Mouse (Mus musculus) kidney, postnatal 14 days (tissue): ENCODE results near the gene Neu3.
"Not testable (repeated sequence)": the region's sequence is repeated elsewhere in the genome, so short reads cannot be mapped to it uniquely, and the experiment has no call there.

ENCODE experiments used
- DNase-seq: peaks from one replicate; pipeline ENCODE4 v3.0.0; 2022; ENCODE audit warnings: mixed read lengths

Neu3 gene

GRCm38 (mm10) chr7:99833115-99833845 is 5.1 kb upstream of the Neu3 start:
- DNase-seq, result no peak

GRCm38 (mm10) chr7:99826096-99826495 is 2.1 kb downstream of the Neu3 start:
- DNase-seq, result no peak

GRCm38 (mm10) chr7:99825511-99825910 is 2.7 kb downstream of the Neu3 start:
- DNase-seq, result no peak

GRCm38 (mm10) chr7:99824649-99825483 is 3.4 kb downstream of the Neu3 start:
- DNase-seq, result no peak

GRCm38 (mm10) chr7:99823045-99823663 is 5.1 kb downstream of the Neu3 start:
- no peak for DNase-seq

- DNase-seq, result no peak
Measured at GRCm38 (mm10) chr7:99822426-99822825, 5.8 kb downstream of the Neu3 start.

- no peak for DNase-seq
Measured at GRCm38 (mm10) chr7:99821953-99822352, 6.3 kb downstream of the Neu3 start.

GRCm38 (mm10) chr7:99818181-99818725 is 10.0 kb downstream of the Neu3 start:
- DNase-seq, result not testable (repeated sequence)

GRCm38 (mm10) chr7:99813394-99813793 is 14.8 kb downstream of the Neu3 start:
- no peak for DNase-seq

GRCm38 (mm10) chr7:99811661-99812060 is 16.6 kb downstream of the Neu3 start:
- no peak for DNase-seq

GRCm38 (mm10) chr7:99810814-99811213 is 17.4 kb downstream of the Neu3 start:
- no peak for DNase-seq

GRCm38 (mm10) chr7:99807043-99807442 is 21.2 kb downstream of the Neu3 start:
- DNase-seq, result peak; percentile 10

GRCm38 (mm10) chr7:99805340-99805739 is 22.9 kb downstream of the Neu3 start:
- no peak for DNase-seq

- not testable (repeated sequence) for DNase-seq
Measured at GRCm38 (mm10) chr7:99804033-99804432, 24.2 kb downstream of the Neu3 start.

- DNase-seq, result no peak
Measured at GRCm38 (mm10) chr7:99803535-99803934, 24.7 kb downstream of the Neu3 start.

GRCm38 (mm10) chr7:99799118-99799517 is 29.1 kb downstream of the Neu3 start:
- DNase-seq, result no peak

- DNase-seq, result peak; percentile 76
Measured at GRCm38 (mm10) chr7:99797911-99798647, 30.1 kb downstream of the Neu3 start.

GRCm38 (mm10) chr7:99797261-99797660 is 31.0 kb downstream of the Neu3 start:
- no peak for DNase-seq

- no peak for DNase-seq
Measured at GRCm38 (mm10) chr7:99796471-99796870, 31.7 kb downstream of the Neu3 start.

- DNase-seq, result peak; percentile 27
Measured at GRCm38 (mm10) chr7:99795192-99795981, 32.8 kb downstream of the Neu3 start.

- no peak for DNase-seq
Measured at GRCm38 (mm10) chr7:99794096-99794495, 34.1 kb downstream of the Neu3 start.

GRCm38 (mm10) chr7:99790816-99791215 is 37.4 kb downstream of the Neu3 start:
- DNase-seq, result no peak
